Mouse (Mus musculus) midbrain, postnatal 0 days (tissue): Measurements from ENCODE around the gene R3hdm4. TPM values are rescaled to one million over a fixed set of nuclear protein-coding genes. Genes with fewer than 3 reads are reported as not detected.

ENCODE experiments used
- ATAC-seq: fragments of 200-750 bp; cut with Nextera tagmentation; 2 replicates; pipeline ENCODE4 v1.8.0; 2017; ENCODE audit warnings: moderate number of reproducible peaks, mild to moderate bottlenecking, moderate TSS enrichment, moderate library complexity; ENCODE audit not compliant: low FRiP score
- DNase-seq: peaks from one replicate; pipeline ENCODE4 v3.0.0-alpha.2; 2015; ENCODE audit warnings: low spot score
- H3K27ac ChIP-seq: fragments of 300-500 bp; sonication (generic); 2 replicates; pipeline ENCODE4 v1.5.1; 2014; ENCODE audit warnings: low read depth, mild to moderate bottlenecking, low read length, mixed read lengths
- H3K27me3 ChIP-seq: fragments of 300-500 bp; sonication (generic); 2 replicates; pipeline ENCODE4 v1.6.1; 2014; ENCODE audit warnings: low read length, control low read depth, mixed read lengths; ENCODE audit not compliant: insufficient read depth
- H3K36me3 ChIP-seq: fragments of 300-500 bp; sonication (generic); 2 replicates; pipeline ENCODE4 v1.6.1; 2014; ENCODE audit warnings: low read length, control low read depth, mixed read lengths; ENCODE audit not compliant: insufficient read depth
- H3K4me1 ChIP-seq: fragments of 300-500 bp; sonication (generic); 2 replicates; pipeline ENCODE4 v1.6.1; 2014; ENCODE audit warnings: mild to moderate bottlenecking, control low read depth, antibody characterized with exemption, low read length, mixed read lengths; ENCODE audit not compliant: insufficient read depth
- H3K4me2 ChIP-seq: fragments of 300-500 bp; sonication (generic); 2 replicates; pipeline ENCODE4 v1.6.1; 2014; ENCODE audit warnings: low read depth, mild to moderate bottlenecking, low read length, mixed read lengths; ENCODE audit not compliant: poor library complexity, severe bottlenecking
- H3K4me3 ChIP-seq: fragments of 300-500 bp; sonication (generic); 2 replicates; pipeline ENCODE4 v1.5.1; 2014; ENCODE audit warnings: low read depth, mild to moderate bottlenecking, low read length, moderate library complexity
- H3K9ac ChIP-seq: fragments of 300-500 bp; sonication (generic); replicated peaks from 2 replicates; pipeline ENCODE4 v1.6.1; 2014; ENCODE audit warnings: mild to moderate bottlenecking, low read length, moderate library complexity, mixed read lengths; ENCODE audit not compliant: poor library complexity, severe bottlenecking
- H3K9me3 ChIP-seq: fragments of 300-500 bp; sonication (generic); 2 replicates; pipeline ENCODE4 v1.6.1; 2016; ENCODE audit warnings: low read length, control low read depth
- CTCF ChIP-seq: IDR thresholded peaks from 2 replicates; pipeline ENCODE4 v1.5.1; 2016; ENCODE audit warnings: antibody characterized with exemption, mild to moderate bottlenecking
- WGBS: fragments of 180-500 bp; shearing (Covaris S2); extraction: QIAGEN DNeasy Blood & Tissue Kit; methylation state at CpG from one replicate; pipeline ENCODE4 v1.1.7; 2014; 5-methylcytosine and 5-hydroxymethylcytosine counted together
- polyA plus RNA-seq: library from polyadenylated mRNA; unstranded; fragments of >200 nt; fragmentation: Nextera tagmentation; extraction: Ambion mirVana; gene quantifications from 2 replicates; pipeline ENCODE4 v1.2.1, GENCODE M21; 2015
- total RNA-seq: library from RNA; depleted of rRNA; stranded (reverse); fragments of >200 nt; gene quantifications from 2 replicates; pipeline ENCODE4 v1.2.3, GENCODE M21; 2014

R3hdm4 gene
- total and polyA plus RNA-seq, 2 experiments from 2014 or later: 118 to 301 TPM

DNA sequence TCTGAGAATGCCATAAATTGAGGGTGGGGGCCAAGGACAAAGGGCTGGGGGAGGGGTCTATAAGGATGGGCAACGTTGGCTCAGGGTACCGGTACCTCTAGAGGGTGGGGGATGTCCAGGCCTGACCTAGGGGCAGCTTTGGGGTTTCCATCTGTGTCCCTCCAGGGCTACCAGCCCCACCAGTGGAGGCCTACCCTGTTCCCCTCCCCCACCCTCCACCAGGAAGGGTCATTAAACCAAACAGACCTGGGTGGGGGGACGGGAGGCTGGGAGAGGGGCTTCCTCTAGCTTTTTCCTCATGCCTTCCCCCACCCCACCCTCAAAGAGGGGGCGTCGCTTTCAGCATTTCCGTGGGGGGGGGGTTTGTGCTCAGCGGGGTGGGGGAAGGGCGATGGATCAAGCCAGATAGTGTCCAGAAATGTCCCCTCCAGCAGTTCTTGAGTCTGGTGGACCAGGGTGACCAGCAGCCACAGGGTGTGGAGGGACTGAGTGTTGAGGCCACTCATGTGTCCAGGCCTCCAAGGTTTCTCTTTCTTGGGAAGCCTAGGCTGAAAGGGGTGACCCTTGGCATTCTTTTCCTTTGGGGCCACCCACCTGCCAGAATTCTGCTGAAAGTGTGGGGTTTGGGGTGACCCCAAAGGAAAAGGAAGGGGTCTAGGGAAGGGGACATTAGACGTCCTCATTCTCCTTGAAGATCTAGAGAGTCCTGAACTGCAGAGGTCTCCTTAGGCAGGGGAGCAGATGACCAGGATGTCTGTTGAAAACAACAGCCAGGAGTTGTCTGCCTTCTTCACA lies 8.1 kb upstream of the R3hdm4 start:
- peak overlapping the region; percentile 82 for H3K27ac ChIP-seq
- DNase-seq (no peak), ATAC-seq (no peak)
- H3K27me3 ChIP-seq: no peaks in the 10 kb centered on the region
- H3K4me3 ChIP-seq: peak overlapping the region; percentile 89
- H3K9ac ChIP-seq: peak overlapping the region; percentile 50
- peaks cover 14% of the 10 kb centered on the region; the same call in 1 of the 2 replicates for H3K36me3 ChIP-seq
- H3K9me3 ChIP-seq: no peaks in the 10 kb centered on the region
- H3K4me2 ChIP-seq: peak overlapping the region; percentile 90
- no peak for TF ChIP-seq CTCF
- 39% methylated on average over 7 of the region's 9 CpGs for WGBS
- peaks cover 4% of the 10 kb centered on the region; the same call in 1 of the 2 replicates for H3K4me1 ChIP-seq

DNA sequence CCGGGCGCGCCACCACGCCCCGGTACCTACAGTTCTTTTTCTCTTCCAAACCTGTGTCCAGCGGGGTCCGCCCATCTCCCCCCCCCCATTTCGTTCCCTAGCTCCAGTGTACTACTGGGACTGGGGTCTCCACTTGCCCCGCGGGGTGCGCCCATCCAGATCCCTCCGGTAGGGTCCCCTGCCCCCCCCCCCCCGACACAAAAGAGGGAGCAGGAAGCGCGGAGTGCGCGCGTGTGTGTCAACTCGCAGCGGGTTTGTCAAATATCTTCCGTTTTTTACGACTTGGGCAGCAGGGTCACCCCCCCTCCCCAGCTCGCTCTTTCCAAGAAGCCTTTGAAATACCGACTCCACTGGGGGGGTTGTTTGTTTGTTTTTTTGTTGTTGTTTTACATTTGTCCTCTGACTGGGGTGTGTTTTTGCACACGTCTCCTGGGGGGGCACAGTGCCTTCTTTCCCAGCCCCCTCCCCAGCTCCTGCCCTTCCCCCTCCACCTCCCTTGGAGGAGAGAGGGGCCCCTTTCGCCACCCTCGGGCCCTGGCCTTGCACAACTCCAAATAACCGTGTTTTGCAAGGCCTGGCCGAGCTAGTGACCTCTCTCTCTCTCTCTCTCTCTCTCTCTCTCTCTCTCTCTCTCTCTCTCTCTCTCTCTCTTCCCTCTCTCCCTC lies 7.2 kb upstream of the R3hdm4 start:
- DNase-seq: no peak
- peak overlapping the region; percentile 89 for H3K4me3 ChIP-seq
- under 1% methylated on average over 25 of the region's 29 CpGs for WGBS
- peaks cover 4% of the 10 kb centered on the region; the same call in 1 of the 2 replicates for H3K4me1 ChIP-seq
- peak overlapping the region; percentile 86 for H3K9ac ChIP-seq
- peak overlapping the region; percentile 82 for H3K27ac ChIP-seq
- H3K36me3 ChIP-seq: peaks cover 10% of the 10 kb centered on the region; the same call in 1 of the 2 replicates
- peaks cover 5% of the 10 kb centered on the region for H3K27me3 ChIP-seq
- H3K9me3 ChIP-seq: no peaks in the 10 kb centered on the region
- no peak for ATAC-seq
- H3K4me2 ChIP-seq: peak overlapping the region; percentile 90
- TF ChIP-seq CTCF: no peak

GRCm38 (mm10) chr10:79927324-79928029 lies 6.5 kb upstream of the R3hdm4 start:
- Histone ChIP-seq H3K4me2 (peak overlapping the region; percentile 90), H3K27me3 (peaks cover 12% of the 10 kb centered on the region), H3K9me3 (no peaks in the 10 kb centered on the region), H3K36me3 (peaks cover 10% of the 10 kb centered on the region; the same call in 1 of the 2 replicates), H3K4me3 (peak overlapping the region; percentile 89), H3K27ac (peak overlapping the region; percentile 82), H3K9ac (peak overlapping the region; percentile 86), H3K4me1 (peaks cover 4% of the 10 kb centered on the region; the same call in 1 of the 2 replicates)
- TF ChIP-seq CTCF: peak; percentile 36
- under 1% methylated on average over 50 of the region's 54 CpGs for WGBS
- DNase-seq: peak; percentile 53
- ATAC-seq: peak; percentile 29

- peaks cover 17% of the 10 kb centered on the region for H3K27me3 ChIP-seq
- under 1% methylated on average over 61 of the region's 63 CpGs for WGBS
Measured at GRCm38 (mm10) chr10:79926491-79927323, 5.7 kb upstream of the R3hdm4 start, which contains the start of gene Arid3a. Gene Arid3a, plus strand, starts transcription at chr10:79927043.

More at GRCm38 (mm10) chr10:79926491-79927323, 5.7 kb upstream of the R3hdm4 start, which contains the start of gene Arid3a:
- 0 out of 2 replicates have a peak, but pooled peaks have one; percentile 6 for TF ChIP-seq CTCF
- DNase-seq (peak; percentile 93), ATAC-seq (peak; percentile 80)
- peak within 1 kb of the TSS; percentile 86 for H3K9ac ChIP-seq
- H3K4me3 ChIP-seq: peak within 1 kb of the TSS; percentile 89
- H3K4me1 ChIP-seq: peaks cover 6% of the 10 kb centered on the region
- peak within 1 kb of the TSS; percentile 82 for H3K27ac ChIP-seq
- peaks cover 5% of the 10 kb centered on the region; the same call in 1 of the 2 replicates for H3K36me3 ChIP-seq
- H3K9me3 ChIP-seq: no peaks in the 10 kb centered on the region
- peak within 1 kb of the TSS; percentile 90 for H3K4me2 ChIP-seq
